ENCODE assay signal across 8 mouse cellular contexts in the genomic region with DNA sequence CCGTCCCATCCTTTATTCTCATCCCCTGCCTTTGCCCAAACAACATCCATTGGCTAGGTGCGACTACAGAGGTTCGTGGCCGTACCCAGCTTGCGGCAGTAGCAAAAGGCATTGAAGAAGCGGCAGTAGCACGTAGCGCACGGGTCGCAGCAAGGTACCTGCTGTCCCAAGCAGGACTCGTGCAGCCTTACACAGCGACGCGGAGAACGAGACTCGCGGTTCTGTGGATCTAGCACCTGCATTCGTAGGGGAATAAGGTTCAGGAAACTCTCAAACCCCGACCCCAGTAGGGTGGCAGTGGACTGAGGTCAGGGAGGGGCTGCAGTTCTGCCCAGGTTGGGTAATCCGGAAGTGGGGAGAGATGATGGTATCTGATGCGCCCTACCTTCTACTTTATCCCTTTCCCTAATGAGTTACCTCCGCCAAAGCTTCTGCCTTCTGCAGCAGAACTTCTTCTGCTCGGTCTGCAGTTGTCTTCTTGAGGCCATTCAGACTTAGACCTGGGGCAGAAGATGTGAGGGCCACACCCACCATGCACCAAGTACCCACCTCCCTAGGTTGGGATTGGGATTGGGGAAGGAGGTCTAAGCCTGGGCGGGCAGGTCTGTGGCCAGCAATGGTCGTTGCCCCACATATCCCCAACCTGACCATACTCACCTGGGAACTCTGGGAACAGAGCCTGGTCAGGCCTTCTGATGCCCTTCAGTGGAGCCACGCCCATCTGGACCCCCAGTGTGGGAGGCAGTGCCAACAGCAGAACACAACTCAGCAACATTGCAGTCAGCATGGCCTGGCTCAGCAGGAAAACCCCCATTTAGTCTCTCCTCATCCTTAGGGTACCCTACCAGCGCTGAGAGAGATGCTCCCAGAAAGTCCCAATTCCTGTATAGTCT. TPM values are rescaled to one million over a fixed set of nuclear protein-coding genes. Genes with fewer than 3 reads are reported as not detected.
DNase-seq lines count a peak whose midpoint lies in the region; ATAC-seq and TF ChIP-seq lines count a peak whose summit lies in the region.

No protein-coding gene starts in this region.

- no peaks in the 10 kb centered on the region for H3K9me3 ChIP-seq in heart, embryonic 14.5 days (ENCODE audit: control insufficient read depth, low read length)
- H3K9me3 ChIP-seq in limb, embryonic 10.5 days (replicated peaks): no peaks in the 10 kb centered on the region
- no peaks in the 10 kb centered on the region for H3K9me3 ChIP-seq in midbrain, embryonic 14.5 days (ENCODE audit: control insufficient read depth, low read length)

- H3K4me3 ChIP-seq in heart, embryonic 14.5 days (ENCODE audit: control insufficient read depth in 1 of 2, insufficient read depth in 1 of 2, low read depth in 1 of 2, low read length in 2 of 2): peak overlapping the region; percentile 90 to 96
- peak overlapping the region; percentile 94 for H3K4me3 ChIP-seq in limb, embryonic 10.5 days
- peak overlapping the region; percentile 94 for H3K4me3 ChIP-seq in midbrain, embryonic 14.5 days (replicated peaks; ENCODE audit: low read depth, low read length)
- peak overlapping the region; percentile 54 for H3K4me3 ChIP-seq in thymus, adult 2 months (ENCODE audit: control insufficient read depth, insufficient read depth, low read length)

- H3K27ac ChIP-seq in heart, embryonic 14.5 days (replicated peaks in 1 of 2; ENCODE audit: control insufficient read depth in 1 of 2, insufficient read depth in 1 of 2, low read depth in 2 of 2, low read length in 2 of 2): no peak overlapping the region; a peak in 1 of 4 replicates
- peak overlapping the region; percentile 85 for H3K27ac ChIP-seq in limb, embryonic 10.5 days
- H3K27ac ChIP-seq in midbrain, embryonic 14.5 days (replicated peaks; ENCODE audit: low read depth, low read length): no peak overlapping the region
- no peak overlapping the region for H3K27ac ChIP-seq in thymus, adult 2 months (ENCODE audit: control insufficient read depth, insufficient read depth, low read length)

- peak overlapping the region; percentile 89 for H3K4me2 ChIP-seq in heart, embryonic 14.5 days (ENCODE audit: low read length)
- H3K4me2 ChIP-seq in midbrain, embryonic 14.5 days (ENCODE audit: low read length): peak overlapping the region; percentile 88

- no peak for ATAC-seq in heart, embryonic 14.5 days (ENCODE audit: insufficient number of reproducible peaks, insufficient read depth, low FRiP score, low read depth)
- ATAC-seq in midbrain, embryonic 14.5 days (ENCODE audit: low FRiP score, low TSS enrichment): peak; percentile 9; the same call in 1 of the 2 replicates

- H3K4me1 ChIP-seq in heart, embryonic 14.5 days (ENCODE audit: control insufficient read depth in 2 of 2, insufficient read depth in 2 of 2, low read length in 2 of 2): peaks cover 13 to 21% of the 10 kb centered on the region in 2 experiments; a peak in 3 of 4 replicates
- peaks cover 25% of the 10 kb centered on the region for H3K4me1 ChIP-seq in limb, embryonic 10.5 days
- H3K4me1 ChIP-seq in midbrain, embryonic 14.5 days (ENCODE audit: control insufficient read depth, insufficient read depth, low read length): peaks cover 24% of the 10 kb centered on the region
- H3K4me1 ChIP-seq in thymus, adult 2 months (replicated peaks; ENCODE audit: control insufficient read depth, insufficient read depth, low read length): peaks cover 14% of the 10 kb centered on the region

- peak; percentile 76 for DNase-seq in A20 (ENCODE audit: low read depth, low spot score)
- DNase-seq in CD4-positive, CD25-positive, alpha-beta regulatory T cell, adult 2 months (ENCODE audit: low read depth, low spot score): peak; percentile 65
- DNase-seq in cerebellum, postnatal 10 days: peak; percentile 37 to 50
- no peak for DNase-seq in limb, embryonic 10.5 days (ENCODE audit: low spot score)
- peak; percentile 54 for DNase-seq in midbrain, embryonic 14.5 days
- peak; percentile 47 for DNase-seq in thymus, adult 2 months
- no peak for DNase-seq in ovary, postnatal 14 days (ENCODE audit: low spot score)

- no peak for TF ChIP-seq CTCF in thymus, adult 2 months (IDR thresholded peaks at IDR 0.05; ENCODE audit: borderline replicate concordance, control insufficient read depth, extremely low read depth, insufficient read depth, low read length, poor library complexity)

- no peak for TF ChIP-seq POLR2A in thymus, adult 2 months (IDR thresholded peaks at IDR 0.05; ENCODE audit: control insufficient read depth, extremely low read depth, insufficient read depth, low read length, poor library complexity)

- no peaks in the 10 kb centered on the region for H3K27me3 ChIP-seq in heart, embryonic 14.5 days (ENCODE audit: control insufficient read depth, insufficient read depth, low read length)
- H3K27me3 ChIP-seq in limb, embryonic 10.5 days (ENCODE audit: low read depth, poor library complexity, severe bottlenecking): peaks cover 18% of the 10 kb centered on the region
- H3K27me3 ChIP-seq in midbrain, embryonic 14.5 days (ENCODE audit: control insufficient read depth, insufficient read depth, low read length): no peaks in the 10 kb centered on the region
- no peaks in the 10 kb centered on the region for H3K27me3 ChIP-seq in thymus, adult 2 months (ENCODE audit: control insufficient read depth, insufficient read depth, low read length)

- H3K9ac ChIP-seq in heart, embryonic 14.5 days (ENCODE audit: low read length): peak overlapping the region; percentile 93
- H3K9ac ChIP-seq in midbrain, embryonic 14.5 days (replicated peaks; ENCODE audit: low read length): peak overlapping the region; percentile 41

- peaks cover 9% of the 10 kb centered on the region for H3K36me3 ChIP-seq in heart, embryonic 14.5 days (ENCODE audit: control insufficient read depth, insufficient read depth, low read length)
- 0 out of 2 replicates have a peak, but pooled peaks cover 4% of the 10 kb centered on the region for H3K36me3 ChIP-seq in limb, embryonic 10.5 days
- no peaks in the 10 kb centered on the region; the same call in 1 of the 2 replicates for H3K36me3 ChIP-seq in midbrain, embryonic 14.5 days (ENCODE audit: control insufficient read depth, insufficient read depth, low read length)
- H3K36me3 ChIP-seq in thymus, adult 2 months (ENCODE audit: control insufficient read depth, insufficient read depth, low read length): no peaks in the 10 kb centered on the region

- WGBS in heart, embryonic 14.5 days: 19% methylated on average over 27 of the region's 27 CpGs
- WGBS in limb, embryonic 10.5 days: 32% methylated on average over 27 of the region's 27 CpGs
- WGBS in midbrain, embryonic 14.5 days: 27% methylated on average over 27 of the region's 27 CpGs
- WGBS in thymus, adult 2 months: 14% methylated on average over 27 of the region's 27 CpGs

RNA-seq across cellular contexts. Expression of a gene that starts 1.1 kb away (rescaled TPM):
- 59.1 and 64.5 TPM in 2 replicates for polyA plus RNA-seq in heart, embryonic 14.5 days (2014; fragmentation: Nextera tagmentation; extraction: Ambion mirVana)
- polyA plus RNA-seq in limb, embryonic 10.5 days (2016; fragmentation: Nextera tagmentation; extraction: Ambion mirVana): 58.3 and 68.6 TPM in 2 replicates
- polyA plus RNA-seq in midbrain, embryonic 14.5 days (2014; fragmentation: Nextera tagmentation; extraction: Ambion mirVana): 227 and 250 TPM in 2 replicates
- polyA plus RNA-seq in thymus, adult 2 months (2012; rRNA removed): 112 and 119 TPM in 2 replicates

RNA-seq across cellular contexts. Expression of a gene that starts 38.1 kb away (rescaled TPM):
- polyA plus RNA-seq in heart, embryonic 14.5 days (2014; fragmentation: Nextera tagmentation; extraction: Ambion mirVana): 25.7 and 25.8 TPM in 2 replicates
- 17.5 and 18.0 TPM in 2 replicates for polyA plus RNA-seq in limb, embryonic 10.5 days (2016; fragmentation: Nextera tagmentation; extraction: Ambion mirVana)
- 23.8 and 26.2 TPM in 2 replicates for polyA plus RNA-seq in midbrain, embryonic 14.5 days (2014; fragmentation: Nextera tagmentation; extraction: Ambion mirVana)
- polyA plus RNA-seq in thymus, adult 2 months (2012; rRNA removed): 125 and 128 TPM in 2 replicates

RNA-seq across cellular contexts. Expression of a gene that starts 48.4 kb away (rescaled TPM):
- polyA plus RNA-seq in heart, embryonic 14.5 days (2014; fragmentation: Nextera tagmentation; extraction: Ambion mirVana): 0.46 and 0.59 TPM in 2 replicates
- polyA plus RNA-seq in limb, embryonic 10.5 days (2016; fragmentation: Nextera tagmentation; extraction: Ambion mirVana): 78.2 and 83.2 TPM in 2 replicates
- 5.9 and 9.7 TPM in 2 replicates for polyA plus RNA-seq in midbrain, embryonic 14.5 days (2014; fragmentation: Nextera tagmentation; extraction: Ambion mirVana)
- polyA plus RNA-seq in thymus, adult 2 months (2012; rRNA removed): 0.46 and 0.90 TPM in 2 replicates

Comparison
In these comparisons a context has a peak if more than half of its experiments do, and no peak if none do; other contexts are left out.
1. DNase-seq: peak in A20 (single experiment), CD4-positive, CD25-positive, alpha-beta regulatory T cell, adult 2 months (single experiment), cerebellum, postnatal 10 days (2 of 2), midbrain, embryonic 14.5 days (single experiment) and thymus, adult 2 months (single experiment); none in limb, embryonic 10.5 days (single experiment) and ovary, postnatal 14 days (single experiment).
2. Peak in every context shown above with its lines, with median percentiles within 50 percentile points of each other: H3K4me3 ChIP-seq.